Mouse (Mus musculus): Measurements from ENCODE around the gene Ccdc124. TPM values are rescaled to one million over a fixed set of nuclear protein-coding genes. Genes with fewer than 3 reads are reported as not detected.

Ccdc124 gene
- polyA plus RNA-seq, 1 experiment from 2014 or later = 93.8 TPM

DNA sequence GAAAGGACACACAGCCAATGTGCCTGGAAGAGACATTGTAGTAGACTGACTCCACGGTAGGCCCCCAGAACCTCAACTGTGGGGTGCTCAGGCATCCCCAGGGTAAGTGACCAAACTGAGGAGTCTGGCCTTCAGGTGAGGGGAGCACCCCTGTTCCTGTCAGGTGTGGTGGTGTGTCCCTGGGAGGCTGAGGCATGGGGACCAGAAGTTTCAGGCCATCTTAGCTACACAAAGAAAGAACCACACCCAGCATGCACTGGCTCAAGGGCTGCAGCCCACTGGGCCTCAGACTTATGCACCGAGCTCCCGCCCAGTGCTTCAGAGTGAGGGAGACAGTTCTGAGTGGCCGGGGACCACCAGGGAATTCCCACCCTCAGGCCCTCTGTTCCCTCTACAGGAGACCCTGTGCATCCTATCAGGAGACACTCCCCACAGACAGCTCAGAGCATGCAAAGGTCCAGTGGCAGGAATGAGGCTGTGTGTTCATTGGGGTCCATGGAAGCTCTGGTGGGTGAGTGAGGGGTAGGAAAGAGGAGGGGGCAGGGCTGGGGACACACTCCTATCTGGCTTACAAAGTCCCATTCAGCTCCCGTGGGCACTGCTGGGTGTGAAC lies 2.4 kb downstream of the Ccdc124 start:
- DNase-seq (ENCODE audit: low spot score) = no peak

DNA sequence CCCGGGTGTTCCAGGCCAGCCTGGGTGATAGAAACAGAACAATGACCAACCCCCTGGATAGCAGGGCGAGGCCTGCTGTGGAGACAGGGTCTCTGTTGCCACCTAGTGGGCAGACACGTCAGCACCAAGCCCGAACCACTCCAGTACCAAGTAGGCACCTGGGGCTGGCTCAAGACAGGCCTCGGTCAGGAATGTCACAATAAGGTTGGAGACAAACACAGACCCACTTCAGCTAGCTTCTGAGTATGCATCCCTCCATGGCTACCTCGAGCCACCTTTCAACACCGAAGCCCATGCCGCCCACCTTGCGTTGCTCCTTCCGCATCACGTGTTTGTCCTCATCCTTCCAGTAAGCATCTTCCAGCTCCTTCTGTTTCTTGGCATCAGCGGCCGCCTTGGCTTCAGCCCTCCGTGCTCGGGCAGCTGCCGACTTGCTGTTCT lies 4.1 kb downstream of the Ccdc124 start:
- DNase-seq (ENCODE audit: low spot score) = peak; percentile 66

DNA sequence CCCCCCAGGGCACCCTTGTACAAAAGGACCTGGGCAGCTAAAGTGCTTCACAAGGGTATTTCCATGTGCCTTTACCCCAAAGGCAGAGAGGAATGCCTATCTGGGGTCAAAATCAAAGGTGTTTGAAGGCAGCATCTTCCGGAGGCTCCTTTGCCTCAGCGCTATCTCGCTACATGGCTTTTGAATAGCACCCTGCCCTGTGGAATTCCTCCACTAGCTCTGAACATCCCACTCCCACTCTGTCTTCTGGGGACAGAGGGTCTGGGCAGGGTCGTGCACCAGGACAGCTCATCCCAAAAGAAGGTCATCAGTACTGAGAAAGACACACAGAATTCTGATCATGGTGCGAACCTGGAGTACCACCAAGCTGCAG lies 4.5 kb downstream of the Ccdc124 start:
- DNase-seq (ENCODE audit: low spot score) = no peak

- peak; percentile 67 for DNase-seq (ENCODE audit: low spot score)
Observed at GRCm38 (mm10) chr8:70868559-70869198, 5.1 kb downstream of the Ccdc124 start.

GRCm38 (mm10) chr8:70866566-70866965 lies 7.2 kb downstream of the Ccdc124 start:
- DNase-seq (ENCODE audit: low spot score) = no peak

- DNase-seq (ENCODE audit: low spot score) = no peak
Observed at GRCm38 (mm10) chr8:70866001-70866520, 7.7 kb downstream of the Ccdc124 start.

DNA sequence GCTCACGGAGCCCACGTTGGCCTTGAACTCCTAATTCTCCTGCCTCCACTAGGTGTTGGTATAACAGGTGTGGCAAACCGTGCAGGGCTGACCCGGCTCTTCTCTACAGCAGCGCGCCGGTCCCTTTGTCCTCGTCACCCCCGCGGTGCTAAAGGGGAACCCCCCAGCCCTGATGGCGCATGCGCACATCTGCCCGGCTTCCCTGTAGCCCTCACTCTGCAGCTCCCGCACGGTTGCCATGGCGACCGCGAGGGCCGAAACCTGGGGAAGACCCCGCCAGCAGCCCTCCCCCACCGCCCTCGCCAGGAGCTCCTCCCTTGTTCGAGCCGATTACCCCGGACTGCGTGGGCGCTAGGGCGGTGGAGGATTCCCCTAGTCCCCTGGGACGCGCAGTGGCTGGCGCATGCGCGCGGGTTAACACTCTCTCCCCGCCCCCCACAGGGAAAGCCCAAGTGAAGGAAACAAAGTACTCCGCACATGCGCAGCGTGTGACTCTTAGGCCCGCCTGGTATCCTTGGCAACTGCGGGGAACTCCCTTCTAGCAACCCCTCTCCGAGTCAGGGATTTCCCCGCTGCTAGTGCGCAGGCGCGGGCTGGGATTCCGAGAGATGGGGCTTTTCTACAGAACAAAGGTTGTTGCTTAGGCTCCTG lies 8.3 kb downstream of the Ccdc124 start:
- DNase-seq (ENCODE audit: low spot score) = peak; percentile 100

- peak; percentile 42 for DNase-seq (ENCODE audit: low spot score)
Observed at GRCm38 (mm10) chr8:70864712-70865221, 9.0 kb downstream of the Ccdc124 start.

DNA sequence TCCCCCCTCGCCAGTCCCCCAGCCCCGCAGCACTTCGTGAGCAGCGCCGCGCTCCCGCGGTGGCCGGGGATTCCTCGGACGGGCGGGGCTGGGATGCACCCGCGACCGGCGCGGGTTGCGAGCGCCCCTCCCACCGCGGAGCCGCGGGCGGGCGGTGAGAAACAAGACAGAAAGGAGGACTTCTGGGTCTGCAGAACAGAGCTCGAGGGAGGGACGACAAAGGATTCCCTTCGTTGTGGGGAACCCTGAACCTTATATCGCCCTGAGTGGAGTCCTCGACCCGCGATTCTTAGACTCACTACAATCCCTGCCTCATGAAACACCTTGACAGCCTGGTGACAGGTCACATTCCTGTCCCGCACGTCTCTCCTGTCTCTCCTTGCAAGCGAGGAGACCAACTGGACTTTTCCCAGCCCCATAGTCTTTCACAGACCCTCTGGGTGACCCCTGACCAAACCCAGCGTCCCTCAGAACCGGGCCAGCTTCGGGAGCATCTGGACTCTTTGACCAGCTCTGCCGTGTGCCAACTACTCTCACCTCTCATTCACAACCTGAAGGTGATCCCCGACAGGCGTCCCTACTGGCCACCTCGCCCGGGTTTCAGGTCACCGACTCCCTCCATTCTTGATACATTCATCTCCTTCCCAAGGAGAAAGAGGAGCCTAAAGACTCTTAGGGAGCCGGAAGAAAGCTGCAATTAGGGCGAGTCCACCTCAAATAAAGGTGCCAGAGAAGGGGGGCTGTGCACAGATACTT lies 9.6 kb downstream of the Ccdc124 start:
- DNase-seq (ENCODE audit: low spot score) = no peak

GRCm38 (mm10) chr8:70862824-70863641 lies 10.7 kb downstream of the Ccdc124 start, which contains the start of gene Kcnn1:
Kcnn1 (minus strand) TSS chr8:70863258.
- no peak for DNase-seq (ENCODE audit: low spot score)

- DNase-seq (ENCODE audit: low spot score) = peak; percentile 52
Observed at GRCm38 (mm10) chr8:70857516-70857915, 16.2 kb downstream of the Ccdc124 start.

DNA sequence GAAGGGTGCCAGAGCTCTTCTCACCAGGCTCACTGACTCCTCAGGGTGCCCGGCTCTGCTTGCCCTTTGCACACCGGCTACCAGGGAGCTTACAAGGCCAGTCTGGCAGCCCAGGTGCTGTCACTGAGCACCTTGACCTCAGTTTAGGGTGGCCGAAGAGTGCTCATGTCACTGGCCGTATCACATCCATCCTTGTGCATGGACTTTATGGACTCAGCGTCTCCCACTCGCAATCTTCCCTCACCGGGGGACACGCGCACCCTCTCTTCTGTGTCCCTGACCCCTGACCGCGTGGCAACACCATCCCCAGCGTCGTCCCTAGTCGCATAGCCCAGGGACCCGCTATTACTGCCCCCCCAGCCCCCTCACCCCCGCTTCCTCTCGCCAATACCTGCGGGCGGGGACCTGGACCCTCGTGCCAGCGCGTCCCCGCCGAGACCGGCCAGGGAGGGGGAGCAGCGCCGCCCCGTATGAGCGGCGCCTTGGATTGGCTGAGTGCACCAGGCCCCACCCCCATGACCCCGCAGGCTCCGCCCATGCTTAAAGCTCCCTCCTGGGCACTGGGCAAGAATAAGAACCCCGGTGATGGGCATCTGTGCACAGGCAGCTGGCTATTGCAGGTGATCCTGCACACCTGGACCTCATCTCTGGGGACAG lies 17.1 kb downstream of the Ccdc124 start:
- DNase-seq (ENCODE audit: low spot score) = peak; percentile 61

GRCm38 (mm10) chr8:70856028-70856427 lies 17.7 kb downstream of the Ccdc124 start:
- no peak for DNase-seq (ENCODE audit: low spot score)

- no peak for DNase-seq (ENCODE audit: low spot score)
Observed at GRCm38 (mm10) chr8:70853863-70854262, 19.9 kb downstream of the Ccdc124 start.

- no peak for DNase-seq (ENCODE audit: low spot score)
Observed at GRCm38 (mm10) chr8:70852595-70853231, 21.0 kb downstream of the Ccdc124 start.

DNA sequence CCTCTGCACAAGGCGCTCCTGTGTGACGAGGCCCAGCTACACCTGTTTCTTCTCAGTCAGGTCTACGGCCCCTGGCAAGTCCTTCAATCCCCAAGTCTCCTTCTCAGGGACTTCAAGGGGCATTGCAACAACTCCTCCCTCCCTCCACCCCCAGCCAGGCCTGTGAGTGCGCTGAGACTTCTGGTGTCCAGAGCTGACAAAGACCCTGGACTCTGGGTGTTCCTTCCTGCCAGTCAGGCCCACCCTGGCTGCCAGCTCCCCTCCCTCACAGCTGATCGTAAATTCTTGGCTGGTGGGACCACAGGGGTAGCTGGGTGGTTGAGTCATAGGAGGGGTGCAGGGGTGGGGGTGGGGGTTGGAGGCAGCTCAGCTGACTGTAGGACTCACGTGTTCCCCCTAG lies 21.9 kb downstream of the Ccdc124 start:
- no peak for DNase-seq (ENCODE audit: low spot score)

GRCm38 (mm10) chr8:70850947-70851346 lies 22.8 kb downstream of the Ccdc124 start:
- no peak for DNase-seq (ENCODE audit: low spot score)

- no peak for DNase-seq (ENCODE audit: low spot score)
Observed at GRCm38 (mm10) chr8:70850132-70850845, 23.4 kb downstream of the Ccdc124 start.
